Comparison of ENCODE assay signal across 16 mouse cellular contexts in the genomic region with DNA sequence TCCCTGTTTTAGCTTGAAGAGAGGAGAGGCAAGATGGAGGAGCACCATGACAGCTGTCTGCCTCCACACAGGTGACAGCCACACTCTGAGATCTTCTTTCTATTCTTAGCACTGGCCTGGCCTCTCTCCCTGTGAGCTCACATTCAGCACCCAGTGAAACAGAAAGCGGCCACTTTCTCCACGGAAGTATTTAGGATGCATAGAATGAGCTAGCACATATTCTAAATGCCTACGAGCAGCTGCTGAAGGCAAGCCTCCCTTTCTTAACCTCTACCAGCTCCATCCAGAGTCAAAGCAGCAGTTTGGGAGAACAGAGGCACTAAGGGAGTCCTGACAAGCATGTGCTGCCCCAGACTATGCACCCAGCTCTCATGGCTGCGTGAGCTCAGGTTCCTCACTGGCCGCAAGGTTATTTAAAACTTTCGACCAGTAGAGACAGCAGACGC. TPM values are rescaled to one million over a fixed set of nuclear protein-coding genes. Genes with fewer than 3 reads are reported as not detected.
DNase-seq lines count a peak whose midpoint lies in the region; ATAC-seq lines count a peak whose summit lies in the region.
"Had no signal": no experiment of that assay in that cellular context is flagged by ENCODE, and none has a peak within 500 bp of the region (broad histone marks: within the 10 kb centered on the region; RNA-seq: fewer than 3 reads in every experiment).

No protein-coding gene starts in this region.

- no peaks in the 10 kb centered on the region for H3K9me3 ChIP-seq in heart, embryonic 15.5 days (replicated peaks)
- H3K9me3 ChIP-seq in midbrain, embryonic 11.5 days (ENCODE audit: control insufficient read depth, low read length): no peaks in the 10 kb centered on the region
- H3K9me3 ChIP-seq: intestine, embryonic 15.5 days; stomach, embryonic 15.5 days had no signal

- ATAC-seq in heart, embryonic 15.5 days (replicated peaks; ENCODE audit: insufficient number of reproducible peaks, insufficient read depth, low FRiP score, low read depth): peak; percentile 37
- ATAC-seq in midbrain, embryonic 11.5 days (ENCODE audit: low FRiP score): no peak
- ATAC-seq: intestine, embryonic 15.5 days had no signal

- H3K4me2 ChIP-seq in heart, embryonic 15.5 days: peak overlapping the region; percentile 68
- no peak overlapping the region for H3K4me2 ChIP-seq in midbrain, embryonic 11.5 days
- H3K4me2 ChIP-seq: intestine, embryonic 15.5 days; liver, embryonic 11.5 days; stomach, embryonic 15.5 days had no signal

- peak overlapping the region; percentile 61 for H3K9ac ChIP-seq in heart, embryonic 15.5 days
- H3K9ac ChIP-seq in midbrain, embryonic 11.5 days (ENCODE audit: low read length): no peak overlapping the region
- H3K9ac ChIP-seq: intestine, embryonic 15.5 days; stomach, embryonic 15.5 days had no signal

- H3K36me3 ChIP-seq in heart, embryonic 15.5 days: no peaks in the 10 kb centered on the region
- H3K36me3 ChIP-seq in midbrain, embryonic 11.5 days (ENCODE audit: control insufficient read depth, insufficient read depth, low read length): no peaks in the 10 kb centered on the region
- H3K36me3 ChIP-seq: intestine, embryonic 15.5 days; stomach, embryonic 15.5 days had no signal

- H3K4me1 ChIP-seq in heart, embryonic 15.5 days (replicated peaks): peaks cover 18% of the 10 kb centered on the region
- H3K4me1 ChIP-seq in midbrain, embryonic 11.5 days (ENCODE audit: control insufficient read depth, insufficient read depth, low read length): no peaks in the 10 kb centered on the region

- no peaks in the 10 kb centered on the region for H3K27me3 ChIP-seq in heart, embryonic 15.5 days
- H3K27me3 ChIP-seq in midbrain, embryonic 11.5 days (ENCODE audit: control insufficient read depth, insufficient read depth, low read length): no peaks in the 10 kb centered on the region
- H3K27me3 ChIP-seq: intestine, embryonic 15.5 days; stomach, embryonic 15.5 days had no signal

- DNase-seq in gastrocnemius, adult 18-20 months (ENCODE audit: low spot score): peak; percentile 79
- no peak for DNase-seq in gastrocnemius, postnatal 4 days (ENCODE audit: low spot score in 2 of 2)
- DNase-seq in A20 (ENCODE audit: low read depth, low spot score): peak; percentile 46
- DNase-seq in gastrocnemius, postnatal 10 days: peak; percentile 29
- no peak for DNase-seq in urinary bladder, postnatal 4 days (ENCODE audit: low spot score in 2 of 2)
- DNase-seq in kidney, postnatal 4 days: no peak
- DNase-seq in midbrain, embryonic 11.5 days (ENCODE audit: low spot score, missing footprints): no peak
- DNase-seq: cerebellum, postnatal 25 days; retina, postnatal 1 day had no signal

- WGBS in heart, embryonic 15.5 days: 29% methylated on average over 7 of the region's 7 CpGs
- WGBS in midbrain, embryonic 11.5 days: 80% methylated on average over 7 of the region's 7 CpGs

- H3K4me3 ChIP-seq in heart, embryonic 15.5 days: peak overlapping the region; percentile 54
- no peak overlapping the region for H3K4me3 ChIP-seq in midbrain, embryonic 11.5 days (ENCODE audit: low read depth, low read length)
- H3K4me3 ChIP-seq: intestine, embryonic 15.5 days; stomach, embryonic 15.5 days had no signal

- peak overlapping the region; percentile 94 for H3K27ac ChIP-seq in heart, embryonic 15.5 days
- H3K27ac ChIP-seq in midbrain, embryonic 11.5 days (ENCODE audit: low read depth, low read length): no peak overlapping the region
- H3K27ac ChIP-seq: intestine, embryonic 15.5 days; macrophage; stomach, embryonic 15.5 days had no signal

RNA-seq across cellular contexts. Expression of a gene that starts 1.6 kb away (rescaled TPM):
- 10 to 100 TPM; 47.7 to 56.6 TPM for total RNA-seq in gastrocnemius, adult 18-20 months (2021)
- total RNA-seq in gastrocnemius, postnatal 4 days (2021): 10 to 100 TPM; 79.4 to 87.2 TPM
- 10 to 100 TPM; 79.1 to 87.3 TPM for total RNA-seq in gastrocnemius, postnatal 10 days (2021)
- 39.1 and 52.7 TPM in 2 replicates for polyA plus RNA-seq in heart, embryonic 15.5 days (2015; fragmentation: Nextera tagmentation; extraction: Ambion mirVana)
- polyA plus RNA-seq in midbrain, embryonic 11.5 days (2014; fragmentation: Nextera tagmentation; extraction: Ambion mirVana): not detected in 2 replicates
- total RNA-seq: MEL had no signal
- polyA plus RNA-seq: intestine, embryonic 15.5 days; large intestine, adult 2 months; macrophage had no signal

RNA-seq across cellular contexts. Expression of a gene that starts 43.5 kb away (rescaled TPM):
- total RNA-seq in gastrocnemius, adult 18-20 months (2021): 10 to 100 TPM in 1 of 2 experiments, 1 to 10 TPM in 1; 9.2 to 11.3 TPM
- 10 to 100 TPM; 30.7 to 36.4 TPM for total RNA-seq in gastrocnemius, postnatal 4 days (2021)
- 10 to 100 TPM; 20.1 to 25.7 TPM for total RNA-seq in gastrocnemius, postnatal 10 days (2021)
- 14.2 and 17.6 TPM in 2 replicates for polyA plus RNA-seq in heart, embryonic 15.5 days (2015; fragmentation: Nextera tagmentation; extraction: Ambion mirVana)
- polyA plus RNA-seq in midbrain, embryonic 11.5 days (2014; fragmentation: Nextera tagmentation; extraction: Ambion mirVana): 18.1 and 20.1 TPM in 2 replicates

Comparison
In these comparisons a context has a peak if more than half of its experiments do, and no peak if none do; other contexts are left out.
1. DNase-seq: peak in gastrocnemius, adult 18-20 months (single experiment), A20 (single experiment) and gastrocnemius, postnatal 10 days (single experiment); none in gastrocnemius, postnatal 4 days (0 of 2), urinary bladder, postnatal 4 days (0 of 2), kidney, postnatal 4 days (0 of 2) and midbrain, embryonic 11.5 days (single experiment).